In genomic region chr5:65868419-65868818, GRCm38 (mm10) we compare ENCODE assay signal across 12 mouse cellular contexts.
"Had no signal": no experiment of that assay in that cellular context is flagged by ENCODE, and none has a peak within 500 bp of the region (broad histone marks: within the 10 kb centered on the region; RNA-seq: fewer than 3 reads in every experiment).

No protein-coding gene starts in this region.

- H3K4me3 ChIP-seq: layer of hippocampus, adult 2 months; limb, embryonic 12.5 days; liver, embryonic 13.5 days; midbrain, embryonic 15.5 days; neural tube, embryonic 13.5 days had no signal

- H3K27me3 ChIP-seq: limb, embryonic 12.5 days; liver, embryonic 13.5 days; midbrain, embryonic 15.5 days; neural tube, embryonic 13.5 days had no signal

- H3K27ac ChIP-seq: layer of hippocampus, adult 2 months; limb, embryonic 12.5 days; liver, embryonic 13.5 days; midbrain, embryonic 15.5 days; neural tube, embryonic 13.5 days had no signal

- H3K4me2 ChIP-seq: limb, embryonic 12.5 days; liver, embryonic 13.5 days; midbrain, embryonic 11.5 days; midbrain, embryonic 15.5 days; neural tube, embryonic 13.5 days had no signal

- DNase-seq: kidney, adult 11 months; kidney, postnatal 10 days; kidney, postnatal 4 days; liver; liver, embryonic 13.5 days; retina, postnatal 1 day; right cerebral cortex, postnatal 4 days had no signal

- H3K9ac ChIP-seq: limb, embryonic 12.5 days; liver, embryonic 13.5 days; midbrain, embryonic 15.5 days; neural tube, embryonic 13.5 days had no signal

- ATAC-seq: midbrain, embryonic 15.5 days had no signal

- H3K9me3 ChIP-seq: limb, embryonic 12.5 days; liver, embryonic 13.5 days; midbrain, embryonic 15.5 days; neural tube, embryonic 13.5 days had no signal

- H3K4me1 ChIP-seq: limb, embryonic 12.5 days; midbrain, embryonic 15.5 days; neural tube, embryonic 13.5 days had no signal

- H3K36me3 ChIP-seq: limb, embryonic 12.5 days; liver, embryonic 13.5 days; midbrain, embryonic 15.5 days; neural tube, embryonic 13.5 days had no signal
